Mouse (Mus musculus) thymus, adult 2 months (tissue): ENCODE results near the gene Phf23.

Source experiments
- CTCF ChIP-seq: fragments of 200-500 bp; IDR thresholded peaks from 2 replicates; pipeline ENCODE4 v1.5.1; 2012; ENCODE audit warnings: mild to moderate bottlenecking, control low read depth, low read length, moderate library complexity, borderline replicate concordance; ENCODE audit not compliant: control insufficient read depth, poor library complexity, insufficient read depth; ENCODE audit errors: extremely low read depth
- POLR2A ChIP-seq: fragments of 200-500 bp; IDR thresholded peaks from 2 replicates; pipeline ENCODE4 v1.6.1; 2012; ENCODE audit warnings: mild to moderate bottlenecking, low read length, control low read depth, moderate library complexity; ENCODE audit not compliant: control insufficient read depth, poor library complexity, insufficient read depth; ENCODE audit errors: extremely low read depth

GRCm38 (mm10) chr11:69981141-69981762, 14.3 kb upstream of the Phf23 start, which contains the start of gene Ctdnep1:
- TF ChIP-seq POLR2A (no peak), CTCF (0 out of 2 replicates have a peak, but pooled peaks have one; percentile 36)
